Mouse (Mus musculus) intestine, embryonic 16.5 days (tissue): Measurements from ENCODE around the gene Gm9639. TPM values are rescaled to one million over a fixed set of nuclear protein-coding genes. Genes with fewer than 3 reads are reported as not detected.
"Not testable (repeated sequence)": the region's sequence is repeated elsewhere in the genome, so short reads cannot be mapped to it uniquely, and the experiment has no call there.

Experiments used
- ATAC-seq: fragments of 200-750 bp; cut with Nextera tagmentation; 2 replicates; pipeline ENCODE4 v1.8.0; 2017; ENCODE audit warnings: moderate TSS enrichment, moderate library complexity
- H3K27ac ChIP-seq: fragments of 300-500 bp; sonication (generic); 2 replicates; pipeline ENCODE4 v1.5.1; 2014; ENCODE audit warnings: mild to moderate bottlenecking, low read length
- H3K27me3 ChIP-seq: fragments of 300-500 bp; sonication (generic); replicated peaks from 2 replicates; pipeline ENCODE4 v1.6.1; 2014; ENCODE audit warnings: low read length, control low read depth, mixed read lengths; ENCODE audit not compliant: control insufficient read depth, insufficient read depth
- H3K36me3 ChIP-seq: fragments of 300-500 bp; sonication (generic); 2 replicates; pipeline ENCODE4 v1.6.1; 2014; ENCODE audit warnings: low read length, control low read depth; ENCODE audit not compliant: control insufficient read depth, insufficient read depth
- H3K4me1 ChIP-seq: fragments of 300-500 bp; sonication (generic); 2 replicates; pipeline ENCODE4 v1.6.1; 2014; ENCODE audit warnings: low read length, control low read depth, mixed read lengths; ENCODE audit not compliant: control insufficient read depth, insufficient read depth
- H3K4me2 ChIP-seq: fragments of 300-500 bp; sonication (generic); 2 replicates; pipeline ENCODE4 v1.6.1; 2014; ENCODE audit warnings: low read depth, low read length, control low read depth
- H3K4me3 ChIP-seq: fragments of 300-500 bp; sonication (generic); 2 replicates; pipeline ENCODE4 v1.5.1; 2014; ENCODE audit warnings: mild to moderate bottlenecking, low read length
- H3K9ac ChIP-seq: fragments of 300-500 bp; sonication (generic); 2 replicates; pipeline ENCODE4 v1.6.1; 2014; ENCODE audit warnings: low read depth, low read length
- H3K9me3 ChIP-seq: fragments of 300-500 bp; sonication (generic); 2 replicates; pipeline ENCODE4 v1.6.1; 2016; ENCODE audit warnings: low read length, control low read depth; ENCODE audit not compliant: control insufficient read depth
- WGBS: fragments of 180-500 bp; shearing (Covaris S2); extraction: QIAGEN DNeasy Blood & Tissue Kit; methylation state at CpG from one replicate; pipeline ENCODE4 v1.1.7; 2014; 5-methylcytosine and 5-hydroxymethylcytosine counted together
- polyA plus RNA-seq: library from polyadenylated mRNA; unstranded; fragments of >200 nt; fragmentation: Nextera tagmentation; extraction: Ambion mirVana; gene quantifications from 2 replicates; pipeline ENCODE4 v1.2.1, GENCODE M21; 2015

Gene Gm9639
- polyA plus RNA-seq, 1 experiment from 2014 or later, result not detected

DNA sequence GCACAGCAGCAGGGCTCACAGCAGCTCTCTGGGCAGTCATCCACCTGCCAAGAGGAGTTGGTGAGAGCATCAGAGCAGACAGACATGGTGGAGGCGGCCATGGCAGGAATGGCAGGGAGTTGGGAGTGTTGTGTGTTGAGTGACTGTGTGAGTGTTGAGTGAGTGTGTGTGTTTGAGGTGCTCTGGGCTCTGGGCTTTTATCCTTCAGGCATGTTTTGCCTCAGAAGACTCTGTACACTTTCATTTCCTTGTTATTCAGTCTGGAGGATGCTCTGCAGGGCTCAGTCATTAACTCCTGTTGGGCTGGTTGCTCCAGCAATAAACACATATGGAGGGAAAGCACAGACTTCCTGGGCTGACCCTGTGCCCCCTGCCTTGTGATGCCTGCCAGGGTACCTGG, 23.7 kb downstream of the Gm9639 start, which contains the start of gene Gm3238:
Gene Gm3238, minus strand, starts transcription at position 101 of the 400 bp plus-strand sequence.
- H3K27ac ChIP-seq, ATAC-seq: not testable (repeated sequence)

DNA sequence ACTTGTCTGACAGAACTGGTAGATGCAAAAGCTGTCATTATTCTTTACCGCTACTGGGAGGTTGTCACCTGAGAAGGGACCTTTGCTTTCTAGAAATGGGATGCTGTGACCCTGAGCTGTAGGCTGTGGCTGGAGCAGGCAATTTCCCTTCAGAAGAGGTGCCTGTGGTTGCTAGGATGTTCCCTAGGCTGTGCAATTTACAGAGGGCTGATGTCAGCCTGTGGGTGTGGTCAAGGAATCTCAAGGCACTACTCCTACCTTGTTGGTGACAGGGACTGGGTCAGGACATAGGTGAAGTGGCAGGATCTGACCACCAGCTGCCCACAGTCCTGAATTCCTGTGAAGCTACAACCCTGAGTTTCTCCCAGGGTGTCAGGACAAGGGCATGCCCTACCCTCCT, 25.1 kb downstream of the Gm9639 start:
- Histone ChIP-seq H3K4me1 (no peaks in the 10 kb centered on the region), H3K9me3 (no peaks in the 10 kb centered on the region), H3K27ac (no peak overlapping the region), H3K4me2 (no peak overlapping the region), H3K27me3 (no peaks in the 10 kb centered on the region), H3K9ac (no peak overlapping the region), H3K4me3 (no peak overlapping the region), H3K36me3 (no peaks in the 10 kb centered on the region)
- ATAC-seq, result no peak
- WGBS, result 85% methylated on average over 1 of the region's 1 CpGs

More for the DNA sequence above, 23.7 kb downstream of the Gm9639 start, which contains the start of gene Gm3238:
- not testable (repeated sequence) for H3K27me3 ChIP-seq, H3K9ac ChIP-seq, H3K36me3 ChIP-seq, H3K4me1 ChIP-seq, H3K9me3 ChIP-seq, H3K4me3 ChIP-seq, H3K4me2 ChIP-seq
- no CpG with 5 or more reads among the region's 1 CpGs for WGBS

DNA sequence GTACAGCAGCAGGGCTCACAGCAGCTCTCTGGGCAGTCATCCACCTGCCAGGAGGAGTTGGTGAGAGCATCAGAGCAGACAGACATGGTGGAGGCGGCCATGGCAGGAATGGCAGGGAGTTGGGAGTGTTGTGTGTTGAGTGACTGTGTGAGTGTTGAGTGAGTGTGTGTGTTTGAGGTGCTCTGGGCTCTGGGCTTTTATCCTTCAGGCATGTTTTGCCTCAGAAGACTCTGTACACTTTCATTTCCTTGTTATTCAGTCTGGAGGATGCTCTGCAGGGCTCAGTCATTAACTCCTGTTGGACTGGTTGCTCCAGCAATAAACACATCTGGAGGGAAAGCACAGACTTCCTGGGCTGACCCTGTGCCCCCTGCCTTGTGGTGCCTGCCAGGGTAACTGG, 35.3 kb downstream of the Gm9639 start, which contains the start of gene Gm3233:
Gene Gm3233, minus strand, starts transcription at position 101 of the 400 bp plus-strand sequence.
- not testable (repeated sequence) for H3K4me1 ChIP-seq, H3K4me3 ChIP-seq, ATAC-seq, H3K9ac ChIP-seq, H3K27me3 ChIP-seq, H3K27ac ChIP-seq, H3K9me3 ChIP-seq, H3K4me2 ChIP-seq, H3K36me3 ChIP-seq
- WGBS, result no CpG with 5 or more reads among the region's 1 CpGs

DNA sequence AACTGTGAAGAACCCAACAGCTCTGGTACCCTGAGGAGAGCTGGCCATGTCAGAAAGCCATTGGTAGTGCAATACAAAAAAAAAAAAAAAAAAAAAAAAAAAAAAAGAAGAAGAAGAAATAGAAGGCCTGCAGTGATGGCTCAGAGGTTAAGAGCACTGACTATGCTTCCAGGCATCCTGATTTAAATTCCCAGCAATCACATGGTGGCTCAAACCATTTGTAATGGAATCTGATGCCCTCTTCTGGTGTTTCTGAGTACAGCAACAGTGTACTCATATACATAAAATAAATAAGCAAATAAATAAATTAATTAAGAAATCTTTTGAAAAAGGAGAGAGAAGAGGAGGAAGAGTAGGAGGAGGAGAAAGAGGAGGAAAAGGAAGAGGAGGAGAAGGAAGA, 41.4 kb downstream of the Gm9639 start:
- no peak for ATAC-seq
- H3K9me3 ChIP-seq, result no peaks in the 10 kb centered on the region
- no peaks in the 10 kb centered on the region for H3K4me1 ChIP-seq
- no peaks in the 10 kb centered on the region for H3K27me3 ChIP-seq
- no peak overlapping the region for H3K27ac ChIP-seq
- H3K9ac ChIP-seq, result no peak overlapping the region
- H3K4me3 ChIP-seq, result no peak overlapping the region
- no peak overlapping the region for H3K4me2 ChIP-seq
- no peaks in the 10 kb centered on the region for H3K36me3 ChIP-seq

DNA sequence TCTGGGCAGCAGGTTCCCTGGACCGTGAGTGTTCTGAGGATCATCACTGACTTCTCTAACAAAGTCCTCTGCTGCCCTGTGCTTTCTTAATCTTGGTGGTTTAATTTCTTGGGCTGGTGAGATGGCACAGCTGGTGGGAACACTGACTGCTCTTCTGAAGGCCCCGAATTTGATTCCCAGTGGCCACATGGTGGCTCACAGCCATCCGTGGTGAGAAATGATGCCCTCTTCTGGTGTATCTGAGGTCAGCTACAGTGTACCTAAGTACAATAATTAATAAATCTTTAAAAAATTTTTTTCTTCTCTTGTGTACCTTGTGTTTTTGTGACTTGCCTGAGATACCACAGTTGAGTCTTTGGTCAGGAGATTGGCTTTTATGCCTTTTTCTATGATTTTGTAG, 42.6 kb downstream of the Gm9639 start:
- not testable (repeated sequence) for H3K36me3 ChIP-seq, H3K4me1 ChIP-seq, H3K9me3 ChIP-seq, H3K4me3 ChIP-seq, ATAC-seq, H3K4me2 ChIP-seq, H3K9ac ChIP-seq, H3K27ac ChIP-seq, H3K27me3 ChIP-seq
- 56% methylated on average over 3 of the region's 3 CpGs for WGBS

DNA sequence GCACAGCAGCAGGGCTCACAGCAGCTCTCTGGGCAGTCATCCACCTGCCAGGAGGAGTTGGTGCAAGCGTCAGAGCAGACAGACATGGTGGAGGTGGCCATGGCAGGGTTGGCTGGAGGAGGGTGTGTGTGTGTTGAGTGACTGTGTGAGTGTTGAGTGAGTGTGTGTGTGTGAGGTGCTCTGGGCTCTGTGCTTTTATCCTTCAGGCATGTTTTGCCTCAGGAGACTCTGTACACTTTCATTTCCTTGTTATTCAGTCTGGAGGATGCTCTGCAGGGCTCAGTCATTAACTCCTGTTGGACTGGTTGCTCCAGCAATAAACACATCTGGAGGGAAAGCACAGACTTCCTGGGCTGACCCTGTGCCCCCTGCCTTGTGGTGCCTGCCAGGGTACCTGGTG, 43.6 kb downstream of the Gm9639 start, which contains the start of gene Gm9736:
Gene Gm9736, minus strand, starts transcription at position 101 of the 400 bp plus-strand sequence.
- H3K4me1 ChIP-seq, H3K27me3 ChIP-seq, H3K9me3 ChIP-seq, H3K27ac ChIP-seq, H3K36me3 ChIP-seq, H3K4me2 ChIP-seq, H3K4me3 ChIP-seq, H3K9ac ChIP-seq, ATAC-seq: not testable (repeated sequence)
- 75% methylated on average over 1 of the region's 1 CpGs for WGBS

DNA sequence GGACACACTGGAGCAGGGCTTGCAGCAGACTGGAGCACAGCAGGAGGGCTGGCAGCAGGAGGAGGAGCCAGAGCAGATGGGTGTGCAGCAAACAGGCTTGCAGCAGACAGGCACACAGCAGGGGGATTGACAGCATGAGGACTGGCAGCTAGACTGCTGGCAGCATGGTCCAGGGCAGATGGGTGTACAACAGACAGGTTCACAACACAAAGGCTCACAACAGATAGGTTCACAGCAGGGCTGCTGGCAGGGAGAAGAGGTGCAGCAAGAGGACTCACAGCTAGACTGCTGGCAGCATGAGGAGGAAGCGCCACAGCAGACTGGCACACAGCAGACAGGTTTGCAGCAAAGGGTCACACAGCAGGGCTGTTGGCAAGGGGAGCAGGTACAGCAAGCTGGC, 44.2 kb downstream of the Gm9639 start:
- H3K4me1 ChIP-seq, H3K4me3 ChIP-seq, H3K9me3 ChIP-seq, H3K36me3 ChIP-seq, H3K27me3 ChIP-seq, H3K4me2 ChIP-seq, H3K9ac ChIP-seq, ATAC-seq, H3K27ac ChIP-seq: not testable (repeated sequence)
- WGBS, result 62% methylated on average over 1 of the region's 1 CpGs

Other genes starting within 250 kb of the Gm9639 start
- gene Pttg1ip, start 213.4 kb downstream of the Gm9639 start, polyA plus RNA-seq, result 177 and 181 TPM in 2 replicates
- gene Sumo3, start 189.0 kb downstream of the Gm9639 start, polyA plus RNA-seq, result 330 and 356 TPM in 2 replicates
- gene Gm49325, start 188.9 kb downstream of the Gm9639 start, polyA plus RNA-seq, result 1.9 TPM in 1 of 2 replicates, not detected in the other
- gene Ube2g2, start 172.8 kb downstream of the Gm9639 start, polyA plus RNA-seq, result 61.5 and 68.6 TPM in 2 replicates
- gene Tspear, start 108.5 kb downstream of the Gm9639 start, polyA plus RNA-seq, result 0.48 and 0.51 TPM in 2 replicates
- gene Gm19402, start 104.3 kb downstream of the Gm9639 start, polyA plus RNA-seq, result not detected in 2 replicates
- not detected in 2 replicates for gene Gm9508, start 97.8 kb downstream of the Gm9639 start, polyA plus RNA-seq
- gene Gm10272, start 88.5 kb downstream of the Gm9639 start, polyA plus RNA-seq, result not detected in 2 replicates
- not detected in 2 replicates for gene Gm10024, start 83.6 kb downstream of the Gm9639 start, polyA plus RNA-seq
- not detected in 2 replicates for gene Gm10142, start 79.3 kb downstream of the Gm9639 start, polyA plus RNA-seq
- gene Krtap12-1, start 74.5 kb downstream of the Gm9639 start, polyA plus RNA-seq, result not detected in 2 replicates
- gene Gm10100, start 68.6 kb downstream of the Gm9639 start, polyA plus RNA-seq, result not detected in 2 replicates
- gene Gm18596, start 52.4 kb downstream of the Gm9639 start, polyA plus RNA-seq, result not detected in 2 replicates
- gene Gm9736, start 43.7 kb downstream of the Gm9639 start, polyA plus RNA-seq, result not detected in 2 replicates
- gene Gm3233, start 35.4 kb downstream of the Gm9639 start, polyA plus RNA-seq, result not detected in 2 replicates
- gene Gm3238, start 23.8 kb downstream of the Gm9639 start, polyA plus RNA-seq, result not detected in 2 replicates
- not detected in 2 replicates for gene Gm7138, start 18.1 kb downstream of the Gm9639 start, polyA plus RNA-seq
- not detected in 2 replicates for gene Gm3250, start 12.5 kb downstream of the Gm9639 start, polyA plus RNA-seq
- not detected in 2 replicates for gene Gm7137, start 6.9 kb downstream of the Gm9639 start, polyA plus RNA-seq
- not detected in 2 replicates for gene Gm19668, start 4.1 kb upstream of the Gm9639 start, polyA plus RNA-seq
- not detected in 2 replicates for gene Gm9507, start 16.8 kb upstream of the Gm9639 start, polyA plus RNA-seq
- gene Gm2696, start 19.6 kb upstream of the Gm9639 start, polyA plus RNA-seq, result not detected in 2 replicates
- gene Krtap10-4, start 32.0 kb upstream of the Gm9639 start, polyA plus RNA-seq, result not detected in 2 replicates
- gene Krtap10-10, start 40.9 kb upstream of the Gm9639 start, polyA plus RNA-seq, result not detected in 2 replicates
- gene Gm36176, start 51.7 kb upstream of the Gm9639 start, polyA plus RNA-seq, result not detected in 2 replicates
- gene Gm10318, start 57.8 kb upstream of the Gm9639 start, polyA plus RNA-seq, result not detected in 2 replicates
- not detected in 2 replicates for gene Gm3285, start 66.9 kb upstream of the Gm9639 start, polyA plus RNA-seq
- 3.3 TPM in 2 replicates for gene Lrrc3, start 107.5 kb upstream of the Gm9639 start, polyA plus RNA-seq
- 0.91 and 0.92 TPM in 2 replicates for gene Trpm2, start 175.5 kb upstream of the Gm9639 start, polyA plus RNA-seq
- 16.0 and 17.5 TPM in 2 replicates for gene 1810043G02Rik, start 183.4 kb upstream of the Gm9639 start, polyA plus RNA-seq
- 282 and 298 TPM in 2 replicates for gene Pfkl, start 215.0 kb upstream of the Gm9639 start, polyA plus RNA-seq
- gene Dnmt3l, start 246.9 kb upstream of the Gm9639 start, polyA plus RNA-seq, result 0.29 and 0.33 TPM in 2 replicates
- gene Aire, start 248.5 kb upstream of the Gm9639 start, polyA plus RNA-seq, result 0.16 and 0.20 TPM in 2 replicates